Mouse (Mus musculus) brain, embryonic 14.5 days (tissue): ENCODE results near the gene Tvp23a.

ENCODE experiments used
- CTCF ChIP-seq: fragments of 200-500 bp; IDR thresholded peaks from 2 replicates; pipeline ENCODE4 v1.5.1; 2012; ENCODE audit warnings: inconsistent platforms, mild to moderate bottlenecking, moderate library complexity, borderline replicate concordance; ENCODE audit not compliant: insufficient read depth, insufficient read length; ENCODE audit errors: extremely low read depth
- POLR2A ChIP-seq: fragments of 200-500 bp; IDR thresholded peaks from 2 replicates; pipeline ENCODE4 v1.6.1; 2012; ENCODE audit warnings: mild to moderate bottlenecking, inconsistent platforms, borderline replicate concordance; ENCODE audit not compliant: poor library complexity, insufficient read depth, insufficient read length, severe bottlenecking; ENCODE audit errors: extremely low read depth

GRCm38 (mm10) chr16:10377286-10377685, 69.9 kb downstream of the Tvp23a start:
- TF ChIP-seq CTCF (no peak), POLR2A (no peak)
